Mouse (Mus musculus) stomach, postnatal 0 days (tissue): ENCODE measurements around the gene Zfhx3.

Experiments used
- CTCF ChIP-seq: IDR thresholded peaks from 2 replicates; pipeline ENCODE4 v1.5.1; 2016; ENCODE audit warnings: antibody characterized with exemption, low read depth, mild to moderate bottlenecking, moderate library complexity
- EP300 ChIP-seq: optimal IDR thresholded peaks from 2 replicates; pipeline ENCODE3; 2016; ENCODE audit warnings: antibody characterized with exemption

DNA sequence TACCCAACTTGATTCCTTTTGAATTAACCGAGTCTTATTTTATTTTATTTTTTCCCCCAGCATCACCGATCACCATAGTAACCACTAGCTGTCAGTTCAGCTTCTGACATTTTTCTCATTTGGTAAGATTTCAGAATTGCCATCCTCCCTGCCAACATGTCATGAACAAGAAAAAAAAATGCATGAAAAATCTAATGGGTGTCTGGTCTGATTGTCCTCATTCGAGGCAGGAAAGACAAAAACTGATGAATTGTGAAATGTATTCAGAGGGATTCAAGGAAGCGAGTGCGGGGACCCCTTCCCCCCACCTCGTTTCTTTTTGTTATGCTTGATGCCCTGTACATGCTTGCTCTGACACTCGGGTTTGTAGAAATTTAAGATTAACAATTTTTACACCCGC, 15.1 kb downstream of the Zfhx3 start:
- TF ChIP-seq EP300 (no peak), CTCF (no peak)
